Mouse (Mus musculus): ENCODE results near the gene Mpc1. TPM values are rescaled to one million over a fixed set of nuclear protein-coding genes. Genes with fewer than 3 reads are reported as not detected.
A peak's percentile ranks its signal among the peaks of the same experiment; 100 is the strongest.
"Not testable (repeated sequence)": the region's sequence is repeated elsewhere in the genome, so short reads cannot be mapped to it uniquely, and the experiment has no call there.

Mpc1 gene
- polyA plus RNA-seq, 1 experiment: 127 TPM

GRCm38 (mm10) chr17:8254914-8255313 lies 27.8 kb upstream of the Mpc1 start:
- no peak overlapping the region for H3K4me3 ChIP-seq (ENCODE audit: control insufficient read depth, insufficient read depth, low read length)
- DNase-seq: no peak
- H3K4me1 ChIP-seq (replicated peaks; ENCODE audit: control insufficient read depth, insufficient read depth, low read length): no peaks in the 10 kb centered on the region
- H3K27ac ChIP-seq (ENCODE audit: control insufficient read depth, insufficient read depth, low read length): no peak overlapping the region
- H3K36me3 ChIP-seq (ENCODE audit: control insufficient read depth, insufficient read depth, low read length): no peaks in the 10 kb centered on the region
- TF ChIP-seq CTCF (IDR thresholded peaks at IDR 0.05; ENCODE audit: borderline replicate concordance, control insufficient read depth, extremely low read depth, insufficient read depth, low read length, poor library complexity): no peak
- no peak for TF ChIP-seq POLR2A (IDR thresholded peaks at IDR 0.05; ENCODE audit: control insufficient read depth, extremely low read depth, insufficient read depth, low read length, poor library complexity)
- H3K27me3 ChIP-seq (ENCODE audit: control insufficient read depth, insufficient read depth, low read length): no peaks in the 10 kb centered on the region
- 60% methylated on average over 3 of the region's 3 CpGs for WGBS

- 17% methylated on average over 6 of the region's 6 CpGs for WGBS
- H3K36me3 ChIP-seq (ENCODE audit: control insufficient read depth, insufficient read depth, low read length): no peaks in the 10 kb centered on the region
- no peaks in the 10 kb centered on the region for H3K4me1 ChIP-seq (replicated peaks; ENCODE audit: control insufficient read depth, insufficient read depth, low read length)
- no peak overlapping the region for H3K27ac ChIP-seq (ENCODE audit: control insufficient read depth, insufficient read depth, low read length)
- no peak for DNase-seq
- TF ChIP-seq CTCF (IDR thresholded peaks at IDR 0.05; ENCODE audit: borderline replicate concordance, control insufficient read depth, extremely low read depth, insufficient read depth, low read length, poor library complexity): no peak
- TF ChIP-seq POLR2A (IDR thresholded peaks at IDR 0.05; ENCODE audit: control insufficient read depth, extremely low read depth, insufficient read depth, low read length, poor library complexity): no peak
- no peaks in the 10 kb centered on the region for H3K27me3 ChIP-seq (ENCODE audit: control insufficient read depth, insufficient read depth, low read length)
- H3K4me3 ChIP-seq (ENCODE audit: control insufficient read depth, insufficient read depth, low read length): no peak overlapping the region
Observed at GRCm38 (mm10) chr17:8255583-8255982, 27.1 kb upstream of the Mpc1 start.

- DNase-seq: no peak
- no peak overlapping the region for H3K4me3 ChIP-seq (ENCODE audit: control insufficient read depth, insufficient read depth, low read length)
Observed at GRCm38 (mm10) chr17:8256982-8257381, 25.7 kb upstream of the Mpc1 start.

GRCm38 (mm10) chr17:8264638-8265037 lies 18.1 kb upstream of the Mpc1 start:
- not testable (repeated sequence) for H3K27me3 ChIP-seq (ENCODE audit: control insufficient read depth, insufficient read depth, low read length); H3K4me1 ChIP-seq (replicated peaks; ENCODE audit: control insufficient read depth, insufficient read depth, low read length); H3K27ac ChIP-seq (ENCODE audit: control insufficient read depth, insufficient read depth, low read length); H3K4me3 ChIP-seq (ENCODE audit: control insufficient read depth, insufficient read depth, low read length); H3K36me3 ChIP-seq (ENCODE audit: control insufficient read depth, insufficient read depth, low read length)
- WGBS: 13% methylated on average over 7 of the region's 7 CpGs
- DNase-seq: peak; percentile 44

More at GRCm38 (mm10) chr17:8256982-8257381, 25.7 kb upstream of the Mpc1 start:
- H3K4me1 ChIP-seq (replicated peaks; ENCODE audit: control insufficient read depth, insufficient read depth, low read length): no peaks in the 10 kb centered on the region
- TF ChIP-seq POLR2A (IDR thresholded peaks at IDR 0.05; ENCODE audit: control insufficient read depth, extremely low read depth, insufficient read depth, low read length, poor library complexity): no peak
- no peak for TF ChIP-seq CTCF (IDR thresholded peaks at IDR 0.05; ENCODE audit: borderline replicate concordance, control insufficient read depth, extremely low read depth, insufficient read depth, low read length, poor library complexity)
- no peaks in the 10 kb centered on the region for H3K27me3 ChIP-seq (ENCODE audit: control insufficient read depth, insufficient read depth, low read length)
- WGBS: 78% methylated on average over 8 of the region's 8 CpGs
- H3K27ac ChIP-seq (ENCODE audit: control insufficient read depth, insufficient read depth, low read length): no peak overlapping the region
- H3K36me3 ChIP-seq (ENCODE audit: control insufficient read depth, insufficient read depth, low read length): no peaks in the 10 kb centered on the region

GRCm38 (mm10) chr17:8272054-8272749 lies 10.5 kb upstream of the Mpc1 start:
- 25% methylated on average over 6 of the region's 6 CpGs for WGBS
- H3K27me3 ChIP-seq (ENCODE audit: control insufficient read depth, insufficient read depth, low read length): no peaks in the 10 kb centered on the region
- DNase-seq: no peak
- TF ChIP-seq CTCF (IDR thresholded peaks at IDR 0.05; ENCODE audit: borderline replicate concordance, control insufficient read depth, extremely low read depth, insufficient read depth, low read length, poor library complexity): no peak
- TF ChIP-seq POLR2A (IDR thresholded peaks at IDR 0.05; ENCODE audit: control insufficient read depth, extremely low read depth, insufficient read depth, low read length, poor library complexity): no peak
- H3K4me1 ChIP-seq (replicated peaks; ENCODE audit: control insufficient read depth, insufficient read depth, low read length): peaks cover 14% of the 10 kb centered on the region
- H3K27ac ChIP-seq (ENCODE audit: control insufficient read depth, insufficient read depth, low read length): no peak overlapping the region
- H3K4me3 ChIP-seq (ENCODE audit: control insufficient read depth, insufficient read depth, low read length): no peak overlapping the region
- H3K36me3 ChIP-seq (ENCODE audit: control insufficient read depth, insufficient read depth, low read length): no peaks in the 10 kb centered on the region

- WGBS: 77% methylated on average over 6 of the region's 6 CpGs
- no peak for DNase-seq
- Histone ChIP-seq H3K4me3 (ENCODE audit: control insufficient read depth, insufficient read depth, low read length) (no peak overlapping the region), H3K27me3 (ENCODE audit: control insufficient read depth, insufficient read depth, low read length) (no peaks in the 10 kb centered on the region), H3K27ac (ENCODE audit: control insufficient read depth, insufficient read depth, low read length) (no peak overlapping the region), H3K4me1 (replicated peaks; ENCODE audit: control insufficient read depth, insufficient read depth, low read length) (peaks cover 14% of the 10 kb centered on the region), H3K36me3 (ENCODE audit: control insufficient read depth, insufficient read depth, low read length) (no peaks in the 10 kb centered on the region)
- TF ChIP-seq POLR2A (IDR thresholded peaks at IDR 0.05; ENCODE audit: control insufficient read depth, extremely low read depth, insufficient read depth, low read length, poor library complexity): no peak
- no peak for TF ChIP-seq CTCF (IDR thresholded peaks at IDR 0.05; ENCODE audit: borderline replicate concordance, control insufficient read depth, extremely low read depth, insufficient read depth, low read length, poor library complexity)
Observed at GRCm38 (mm10) chr17:8272951-8273350, 9.8 kb upstream of the Mpc1 start.

- Histone ChIP-seq H3K4me1 (replicated peaks; ENCODE audit: control insufficient read depth, insufficient read depth, low read length) (peaks cover 14% of the 10 kb centered on the region), H3K27me3 (ENCODE audit: control insufficient read depth, insufficient read depth, low read length) (no peaks in the 10 kb centered on the region), H3K4me3 (ENCODE audit: control insufficient read depth, insufficient read depth, low read length) (no peak overlapping the region), H3K36me3 (ENCODE audit: control insufficient read depth, insufficient read depth, low read length) (no peaks in the 10 kb centered on the region), H3K27ac (ENCODE audit: control insufficient read depth, insufficient read depth, low read length) (no peak overlapping the region)
- no peak for DNase-seq
- WGBS: 81% methylated on average over 4 of the region's 4 CpGs
- TF ChIP-seq POLR2A (IDR thresholded peaks at IDR 0.05; ENCODE audit: control insufficient read depth, extremely low read depth, insufficient read depth, low read length, poor library complexity) (no peak), CTCF (IDR thresholded peaks at IDR 0.05; ENCODE audit: borderline replicate concordance, control insufficient read depth, extremely low read depth, insufficient read depth, low read length, poor library complexity) (no peak)
Observed at GRCm38 (mm10) chr17:8276071-8276470, 6.6 kb upstream of the Mpc1 start.
